Mouse (Mus musculus) lung, adult 2 months (tissue): Measurements from ENCODE around the gene Dars2.

ENCODE experiments used
- CTCF ChIP-seq: fragments of 200-500 bp; IDR thresholded peaks from 2 replicates; pipeline ENCODE4 v1.5.1; 2011; ENCODE audit warnings: mild to moderate bottlenecking, low read length, control low read depth; ENCODE audit not compliant: insufficient read depth
- POLR2A ChIP-seq: fragments of 200-500 bp; IDR thresholded peaks from 2 replicates; pipeline ENCODE4 v1.6.1; 2011; ENCODE audit warnings: low read depth, mild to moderate bottlenecking, control low read depth, low read length, borderline replicate concordance; ENCODE audit errors: extremely low read depth

GRCm38 (mm10) chr1:161005526-161005925 is 64.9 kb downstream of the Dars2 start:
- TF ChIP-seq POLR2A (no peak), CTCF (no peak)
